In the genomic region with DNA sequence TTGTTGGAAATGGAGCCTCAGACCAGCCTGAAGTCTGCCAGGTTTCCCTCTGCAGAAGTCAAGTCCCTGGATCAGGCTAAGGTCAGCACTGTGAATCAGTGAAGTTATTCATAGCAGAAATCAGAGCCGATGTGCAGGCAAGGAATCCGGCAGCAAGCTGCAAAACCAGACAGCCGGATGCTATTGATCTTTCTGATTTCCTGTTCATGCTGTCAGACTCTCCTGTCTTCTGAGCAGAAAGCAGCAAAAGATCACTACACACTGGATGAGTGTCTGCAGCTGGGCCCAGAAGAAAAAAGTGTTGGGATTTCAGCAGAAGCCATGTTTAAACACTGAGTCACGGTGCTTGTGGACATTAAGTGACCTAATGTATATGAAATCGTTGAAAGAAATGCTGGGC, we compare ENCODE assay signal across 21 mouse cellular contexts.
DNase-seq lines count a peak whose midpoint lies in the region; ATAC-seq and TF ChIP-seq lines count a peak whose summit lies in the region.
"Had no signal": no experiment of that assay in that cellular context is flagged by ENCODE, and none has a peak within 500 bp of the region (broad histone marks: within the 10 kb centered on the region; RNA-seq: fewer than 3 reads in every experiment).

No protein-coding gene starts in this region.

- H3K4me3 ChIP-seq in kidney, embryonic 16.5 days (ENCODE audit: low read length), result no peak overlapping the region
- no peak overlapping the region for H3K4me3 ChIP-seq in stomach, embryonic 14.5 days (ENCODE audit: low read depth, low read length)
- H3K4me3 ChIP-seq in stomach, postnatal 0 days (ENCODE audit: low read depth, low read length), result no peak overlapping the region
- H3K4me3 ChIP-seq: embryonic facial prominence, embryonic 12.5 days; forebrain, embryonic 15.5 days; hindbrain, embryonic 15.5 days; neural tube, embryonic 12.5 days had no signal

- TF ChIP-seq EP300 in stomach, postnatal 0 days (optimal IDR thresholded peaks at IDR 0.05), result no peak

- intact Hi-C loops in gastrocnemius, postnatal 14 days (cut with DNase I; ENCODE audit: low total_unique reads), result no loop called here

- ATAC-seq in kidney, embryonic 16.5 days (ENCODE audit: low FRiP score, low TSS enrichment), result peak; percentile 61; the same call in 1 of the 2 replicates
- peak; percentile 33; the same call in 1 of the 2 replicates for ATAC-seq in stomach, embryonic 14.5 days (ENCODE audit: insufficient number of reproducible peaks, insufficient read depth, low FRiP score, low read depth)
- ATAC-seq in stomach, postnatal 0 days (ENCODE audit: low FRiP score, low TSS enrichment), result no peak
- ATAC-seq: forebrain, embryonic 15.5 days; lung, postnatal 0 days had no signal

- no peak overlapping the region for H3K27ac ChIP-seq in kidney, embryonic 16.5 days (ENCODE audit: low read length)
- H3K27ac ChIP-seq in stomach, embryonic 14.5 days (ENCODE audit: low read length), result peak overlapping the region; percentile 55
- H3K27ac ChIP-seq in stomach, postnatal 0 days (replicated peaks), result no peak overlapping the region
- H3K27ac ChIP-seq: embryonic facial prominence, embryonic 12.5 days; forebrain, embryonic 15.5 days; hindbrain, embryonic 15.5 days; liver, embryonic 14.5 days; neural tube, embryonic 12.5 days had no signal

- no peak for TF ChIP-seq CTCF in stomach, postnatal 0 days (IDR thresholded peaks at IDR 0.05; ENCODE audit: low read depth)

- H3K4me1 ChIP-seq in kidney, embryonic 16.5 days (ENCODE audit: insufficient read depth, low read length), result no peaks in the 10 kb centered on the region
- 0 out of 2 replicates have a peak, but pooled peaks cover 3% of the 10 kb centered on the region for H3K4me1 ChIP-seq in stomach, embryonic 14.5 days (ENCODE audit: control insufficient read depth, insufficient read depth, low read length)
- H3K4me1 ChIP-seq in stomach, postnatal 0 days (replicated peaks; ENCODE audit: control insufficient read depth, insufficient read depth), result no peaks in the 10 kb centered on the region
- H3K4me1 ChIP-seq: forebrain, embryonic 15.5 days; hindbrain, embryonic 15.5 days; neural tube, embryonic 12.5 days had no signal

- WGBS in kidney, embryonic 16.5 days, result 41% methylated on average over 5 of the region's 5 CpGs
- WGBS in stomach, embryonic 14.5 days, result 32% methylated on average over 5 of the region's 5 CpGs
- WGBS in stomach, postnatal 0 days, result 23% methylated on average over 5 of the region's 5 CpGs

- H3K27me3 ChIP-seq in kidney, embryonic 16.5 days (ENCODE audit: insufficient read depth, low read length), result no peaks in the 10 kb centered on the region
- no peaks in the 10 kb centered on the region for H3K27me3 ChIP-seq in stomach, embryonic 14.5 days (ENCODE audit: control insufficient read depth, insufficient read depth, low read length)
- no peaks in the 10 kb centered on the region for H3K27me3 ChIP-seq in stomach, postnatal 0 days (ENCODE audit: control insufficient read depth, insufficient read depth, low read length)
- H3K27me3 ChIP-seq: embryonic facial prominence, embryonic 12.5 days; forebrain, embryonic 15.5 days; hindbrain, embryonic 15.5 days; neural tube, embryonic 12.5 days had no signal

- H3K4me2 ChIP-seq in kidney, embryonic 16.5 days (replicated peaks; ENCODE audit: low read depth, low read length), result no peak overlapping the region
- H3K4me2 ChIP-seq in stomach, embryonic 14.5 days (replicated peaks; ENCODE audit: low read depth, low read length), result no peak overlapping the region
- no peak overlapping the region for H3K4me2 ChIP-seq in stomach, postnatal 0 days (replicated peaks; ENCODE audit: low read depth)
- H3K4me2 ChIP-seq: embryonic facial prominence, embryonic 12.5 days; forebrain, embryonic 15.5 days; hindbrain, embryonic 15.5 days; neural tube, embryonic 12.5 days had no signal

- no peak overlapping the region for H3K9ac ChIP-seq in kidney, embryonic 16.5 days (replicated peaks; ENCODE audit: low read length)
- no peak overlapping the region for H3K9ac ChIP-seq in stomach, embryonic 14.5 days (replicated peaks; ENCODE audit: low read depth, low read length)
- H3K9ac ChIP-seq in stomach, postnatal 0 days (ENCODE audit: low read length), result no peak overlapping the region
- H3K9ac ChIP-seq: embryonic facial prominence, embryonic 12.5 days; forebrain, embryonic 15.5 days; hindbrain, embryonic 15.5 days; liver, embryonic 14.5 days; neural tube, embryonic 12.5 days had no signal

- peak; percentile 23 for DNase-seq in embryo, embryonic 10 days (ENCODE audit: low spot score)
- DNase-seq in embryo, embryonic 9.5 days (ENCODE audit: extremely low spot score), result no peak
- no peak for DNase-seq in kidney, postnatal 4 days
- no peak for DNase-seq in stomach, postnatal 0 days (ENCODE audit: low spot score)
- no peak for DNase-seq in gastrocnemius, postnatal 14 days
- DNase-seq in cerebellum, postnatal 10 days, result no peak
- DNase-seq: adrenal gland, adult 2 months; cerebellum, adult 9-10 months; gastrocnemius, postnatal 36 days; kidney, adult 8-10 months; layer of hippocampus, postnatal 36 days; right cerebral cortex, adult 18-20 months; thymus, postnatal 36 days had no signal

- H3K36me3 ChIP-seq in kidney, embryonic 16.5 days (ENCODE audit: insufficient read depth, low read length), result no peaks in the 10 kb centered on the region
- H3K36me3 ChIP-seq in stomach, embryonic 14.5 days (ENCODE audit: control insufficient read depth, insufficient read depth, low read length), result no peaks in the 10 kb centered on the region
- H3K36me3 ChIP-seq in stomach, postnatal 0 days (ENCODE audit: control insufficient read depth, insufficient read depth, low read length), result no peaks in the 10 kb centered on the region
- H3K36me3 ChIP-seq: embryonic facial prominence, embryonic 12.5 days; forebrain, embryonic 15.5 days; hindbrain, embryonic 15.5 days; neural tube, embryonic 12.5 days had no signal

- no peaks in the 10 kb centered on the region for H3K9me3 ChIP-seq in kidney, embryonic 16.5 days (ENCODE audit: low read length)
- H3K9me3 ChIP-seq in stomach, embryonic 14.5 days (ENCODE audit: control insufficient read depth, low read depth, low read length), result no peaks in the 10 kb centered on the region
- H3K9me3 ChIP-seq in stomach, postnatal 0 days (ENCODE audit: control insufficient read depth, low read length), result no peaks in the 10 kb centered on the region
- H3K9me3 ChIP-seq: embryonic facial prominence, embryonic 12.5 days; forebrain, embryonic 15.5 days; hindbrain, embryonic 15.5 days; neural tube, embryonic 12.5 days had no signal
